Mouse (Mus musculus) neutrophil, adult 5-6 weeks (primary cell): ENCODE data around the gene Srsf12. TPM values are rescaled to one million over a fixed set of nuclear protein-coding genes. Genes with fewer than 3 reads are reported as not detected.
A peak's percentile ranks its signal among the peaks of the same experiment; 100 is the strongest.

Experiments used
- ATAC-seq: fragments of 151-379, 151-347 bp; 2 replicates; pipeline ENCODE4 v1.8.0; 2017; ENCODE audit warnings: mild to moderate bottlenecking, moderate TSS enrichment; ENCODE audit not compliant: insufficient number of reproducible peaks, poor library complexity, low FRiP score, severe bottlenecking; ENCODE audit errors: extremely low read depth
- total RNA-seq: library from RNA; stranded (forward); fragments of 200-1000 nt; gene quantifications from 2 replicates; pipeline ENCODE4 v1.2.3, GENCODE M21; 2017

Gene Srsf12
- total RNA-seq, 1 experiment from 2014 or later: not detected

- ATAC-seq: peak; percentile 76
These were observed 39.5 kb downstream of the Srsf12 start for GRCm38 (mm10) chr4:33248062-33248889.

DNA sequence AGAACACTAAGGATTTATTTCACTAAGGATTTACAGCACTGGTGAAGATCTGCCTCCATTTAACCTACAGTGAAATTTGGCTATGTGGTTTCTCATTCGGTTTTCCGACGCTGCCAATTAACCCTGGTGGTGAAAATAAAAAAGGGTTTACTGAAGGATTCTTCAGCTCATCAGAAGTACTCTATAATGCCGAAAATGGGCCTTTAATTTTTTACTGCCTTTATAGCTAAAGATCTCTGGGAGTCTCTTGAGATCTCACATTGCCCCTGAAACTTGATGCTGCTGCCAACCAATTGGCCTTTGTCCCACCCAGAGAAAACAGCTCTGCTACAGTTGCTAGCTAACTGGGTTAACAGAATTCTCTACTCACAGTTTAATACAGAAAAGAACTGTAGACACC, 40.1 kb downstream of the Srsf12 start:
- ATAC-seq: no peak

DNA sequence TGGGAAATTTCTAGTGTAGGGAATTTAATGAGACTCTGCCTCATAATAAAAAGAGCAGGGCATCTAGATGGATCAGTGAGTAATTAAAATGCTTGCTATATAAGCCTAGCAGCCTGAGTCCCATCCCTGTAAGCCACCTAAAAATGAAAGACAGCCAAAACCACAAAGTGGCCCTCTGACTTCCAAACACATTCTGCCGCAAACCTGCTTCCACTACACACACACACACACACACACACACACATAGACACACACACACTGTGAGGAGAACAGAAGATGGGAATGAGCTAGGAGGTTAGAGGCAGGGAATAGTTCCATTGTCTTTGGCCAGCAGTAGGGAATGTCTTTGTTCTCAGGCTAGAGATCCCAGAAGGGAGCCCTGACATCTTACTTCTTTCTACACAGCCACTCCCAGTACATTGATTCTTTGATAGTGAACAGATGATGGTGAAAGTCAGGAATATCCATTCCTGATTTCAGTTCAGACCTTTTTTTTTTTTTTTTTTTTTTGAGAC, 41.0 kb downstream of the Srsf12 start:
- no peak for ATAC-seq

DNA sequence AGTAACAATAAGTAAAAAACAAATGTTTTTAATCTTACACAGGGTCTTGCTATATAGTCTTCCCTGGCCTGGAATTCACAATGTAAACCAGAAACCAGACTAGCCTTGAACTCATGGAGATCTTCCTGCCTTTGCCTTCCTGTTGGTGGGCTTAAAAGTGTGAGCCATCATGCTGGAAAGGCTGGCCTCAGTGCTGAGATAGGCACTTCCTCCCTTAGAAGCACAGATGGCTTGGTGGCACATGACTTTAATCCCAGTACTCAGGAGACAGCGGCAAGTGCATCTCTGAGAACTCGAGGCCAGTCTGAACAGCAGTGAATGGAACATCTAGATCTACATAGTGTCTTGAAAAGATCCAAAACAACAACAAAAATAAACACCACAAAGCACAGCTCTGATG, 42.1 kb downstream of the Srsf12 start:
- no peak for ATAC-seq

DNA sequence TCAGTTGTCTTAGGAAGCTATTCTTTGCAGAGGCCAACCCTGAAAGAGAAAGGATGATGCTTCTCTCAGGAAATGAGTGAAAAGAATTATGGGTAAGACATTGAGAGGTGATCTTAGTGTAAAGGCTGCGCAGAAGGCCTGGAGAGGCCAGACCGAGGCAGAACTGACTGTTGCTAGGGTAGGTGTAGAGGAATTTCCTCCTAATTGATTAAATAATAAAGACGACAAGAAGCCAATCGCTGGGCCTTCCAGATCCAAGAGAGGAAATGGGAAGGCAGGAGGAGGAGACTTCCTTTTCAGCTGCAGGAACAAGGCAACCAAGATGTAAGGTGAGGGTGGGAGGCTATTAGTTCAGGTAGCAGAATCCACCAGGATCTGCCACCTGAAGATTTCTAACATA, 45.9 kb downstream of the Srsf12 start:
- ATAC-seq: no peak

- no peak for ATAC-seq
These were observed 48.6 kb downstream of the Srsf12 start for GRCm38 (mm10) chr4:33257263-33257964.

DNA sequence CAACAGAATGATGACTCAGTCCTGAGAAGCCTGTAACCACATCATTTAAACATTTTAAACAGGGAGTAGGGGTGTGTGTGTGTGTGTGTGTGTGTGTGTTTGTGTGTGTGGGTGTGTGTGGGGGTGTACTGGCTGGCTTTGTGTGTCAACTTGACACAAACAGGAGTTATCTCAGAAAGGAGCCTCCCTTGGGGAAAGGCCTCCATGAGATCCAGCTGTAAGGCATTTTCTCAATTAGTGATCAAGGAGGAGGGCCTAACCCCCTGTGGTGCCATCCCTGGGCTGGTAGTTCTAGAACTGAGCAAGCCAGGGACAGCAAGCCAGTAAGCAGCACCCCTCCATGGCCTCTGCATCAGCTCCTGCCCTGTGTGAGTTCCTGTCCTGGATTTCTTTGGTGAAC, 51.5 kb downstream of the Srsf12 start:
- ATAC-seq: no peak

DNA sequence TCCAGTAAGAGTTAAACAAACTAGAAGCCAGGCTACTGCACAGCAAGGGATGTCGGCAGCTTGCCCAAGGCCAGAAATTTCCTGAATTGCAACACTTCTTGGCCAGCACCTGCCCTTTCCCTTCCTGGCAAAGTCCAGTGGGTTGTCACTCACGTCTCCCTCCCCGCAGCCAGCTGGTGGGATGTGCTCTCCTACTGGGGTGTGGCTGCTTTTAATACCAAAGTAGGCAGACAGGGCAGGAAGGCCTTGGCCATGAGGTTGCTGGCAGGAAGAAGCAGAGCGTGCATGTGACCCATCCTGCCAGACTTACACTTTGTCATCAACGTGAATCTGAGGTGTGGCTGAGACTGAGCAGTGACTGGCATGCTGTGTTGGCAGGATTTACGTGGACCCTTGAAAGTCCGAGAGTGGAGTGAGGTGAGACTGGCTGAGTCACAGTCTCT, 52.5 kb downstream of the Srsf12 start:
- peak; percentile 55; the same call in 1 of the 2 replicates for ATAC-seq

DNA sequence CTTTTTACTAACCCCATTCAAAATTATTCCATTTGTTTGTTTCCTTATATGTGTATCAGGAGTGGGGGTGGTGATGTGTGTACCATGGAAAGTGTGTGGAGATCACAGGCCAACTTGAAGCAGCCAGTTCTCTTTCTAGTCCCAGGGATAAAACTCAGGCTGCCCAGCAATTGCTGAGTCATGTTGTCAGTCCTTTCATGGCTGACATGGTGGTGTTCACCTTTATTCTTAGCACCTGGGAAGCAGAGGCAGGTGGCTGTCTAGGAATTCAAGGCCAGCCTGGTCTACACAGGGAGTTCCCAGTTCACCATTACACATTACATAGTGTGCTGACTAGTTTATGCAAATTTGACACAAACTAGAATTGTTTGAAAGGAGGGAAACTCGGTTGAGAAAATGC, 54.1 kb downstream of the Srsf12 start:
- ATAC-seq: no peak

DNA sequence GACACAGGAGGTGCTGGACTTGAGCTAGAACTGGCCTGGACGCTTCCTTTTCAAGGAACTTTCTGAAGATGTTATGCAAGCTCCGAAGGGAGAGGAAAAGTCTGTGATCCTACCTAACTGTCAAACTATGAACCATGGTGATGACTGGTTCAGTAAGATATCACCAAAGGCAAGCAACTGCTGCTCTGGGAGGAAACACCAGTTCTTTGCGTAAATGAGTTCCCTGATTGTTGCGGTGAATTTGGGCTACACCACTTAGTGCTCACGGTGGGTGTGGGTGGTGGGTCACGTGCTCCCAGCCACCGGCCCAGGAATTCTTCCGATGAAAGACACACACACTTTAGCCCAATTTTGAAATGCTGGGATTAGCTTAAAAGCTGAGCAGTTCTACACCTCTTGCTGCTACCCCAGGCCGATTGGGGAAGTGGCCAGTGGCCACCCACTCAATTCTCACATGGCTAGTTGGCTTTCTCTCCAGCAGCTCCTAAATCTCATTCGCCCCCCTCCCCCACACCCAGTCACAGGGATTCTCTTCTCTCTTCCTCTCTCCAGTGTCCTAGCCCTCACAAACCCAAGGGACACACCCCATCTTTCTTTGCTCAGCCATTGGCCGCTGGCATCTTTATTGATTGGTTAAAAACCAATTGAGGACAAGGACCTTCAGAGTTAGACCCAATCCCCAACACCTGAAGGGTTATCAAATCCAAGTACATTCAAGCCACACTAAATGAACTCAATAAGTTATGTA, 56.4 kb downstream of the Srsf12 start:
- no peak for ATAC-seq

DNA sequence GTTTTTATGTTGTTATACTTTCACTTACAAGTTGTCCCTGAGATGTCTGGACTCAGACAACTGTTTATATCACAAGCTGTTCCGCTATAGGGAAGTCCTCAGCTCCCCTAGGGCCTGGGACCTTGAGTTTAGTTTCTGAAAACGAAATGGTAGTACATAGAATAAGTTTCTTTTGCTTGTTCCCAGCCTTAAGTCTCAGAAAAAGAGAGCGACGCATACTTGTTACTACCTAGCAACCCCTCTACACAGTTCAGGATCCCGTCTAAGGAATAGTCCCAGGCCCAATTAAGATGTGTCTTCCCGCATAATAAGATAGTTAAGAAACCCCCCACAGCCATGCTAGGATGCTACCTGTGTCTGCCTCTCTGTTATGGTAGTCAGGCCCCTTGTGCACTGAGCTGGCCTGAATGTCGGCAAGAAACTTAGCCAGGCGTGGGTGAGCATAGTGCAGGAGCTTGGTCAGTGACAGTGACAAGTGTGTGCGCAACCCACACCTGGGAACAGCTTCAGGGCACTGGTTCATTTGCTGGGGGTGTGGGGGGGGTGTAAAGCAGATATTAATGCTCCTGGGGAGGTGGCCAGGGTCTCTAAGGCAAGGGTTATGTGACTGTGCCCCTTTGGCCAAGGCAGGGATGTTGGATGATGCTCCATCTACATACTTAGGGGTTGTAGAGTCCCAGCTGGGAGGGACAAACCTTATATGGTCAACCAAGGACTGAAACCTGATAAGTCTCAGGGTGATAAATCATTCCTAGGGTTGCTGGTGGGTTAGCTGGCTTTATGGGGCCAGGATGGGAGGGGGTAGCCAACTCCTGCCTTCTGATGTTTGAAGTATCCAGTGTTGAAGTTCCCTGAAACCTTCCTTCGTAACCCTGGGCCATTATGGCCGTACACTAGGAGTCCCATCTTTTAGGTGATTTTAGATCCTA, 61.9 kb downstream of the Srsf12 start:
- no peak for ATAC-seq

- ATAC-seq: no peak
These were observed 64.6 kb downstream of the Srsf12 start for GRCm38 (mm10) chr4:33273437-33273836.

- no peak for ATAC-seq
These were observed 73.3 kb downstream of the Srsf12 start for GRCm38 (mm10) chr4:33281891-33282685.

Other genes with a start within 250 kb of the Srsf12 start
- gene Rragd, start 226.0 kb upstream of the Srsf12 start, total RNA-seq: 1.6 and 1.7 TPM in 2 replicates
- gene Ube2j1, start 177.6 kb upstream of the Srsf12 start, total RNA-seq: 48.2 and 55.1 TPM in 2 replicates
- 0.81 TPM in 1 of 2 replicates, not detected in the other for gene Gabrr2, start 146.0 kb upstream of the Srsf12 start, total RNA-seq
- not detected in 2 replicates for gene Gabrr1, start 76.5 kb upstream of the Srsf12 start, total RNA-seq
- not detected in 2 replicates for gene Pm20d2, start 19.3 kb upstream of the Srsf12 start, total RNA-seq
- 391 and 398 TPM in 2 replicates for gene Pnrc1, start 81.2 kb downstream of the Srsf12 start, total RNA-seq
- 36.3 and 43.6 TPM in 2 replicates for gene Rngtt, start 101.3 kb downstream of the Srsf12 start, total RNA-seq